ENCODE assay signal across 13 mouse cellular contexts in genomic region chr9:116220616-116221015, GRCm38 (mm10).
"Had no signal": no experiment of that assay in that cellular context is flagged by ENCODE, and none has a peak within 500 bp of the region (broad histone marks: within the 10 kb centered on the region; RNA-seq: fewer than 3 reads in every experiment).

No protein-coding gene starts in this region.

- H3K27me3 ChIP-seq: intestine, embryonic 15.5 days; liver, embryonic 13.5 days; lung, embryonic 15.5 days; midbrain, embryonic 15.5 days; neural tube, embryonic 12.5 days had no signal

- H3K9me3 ChIP-seq: intestine, embryonic 15.5 days; liver, embryonic 13.5 days; lung, embryonic 15.5 days; megakaryocyte, embryonic 14.5 days; midbrain, embryonic 15.5 days; neural tube, embryonic 12.5 days had no signal

- H3K4me3 ChIP-seq: intestine, embryonic 15.5 days; liver, embryonic 13.5 days; lung, embryonic 15.5 days; megakaryocyte, embryonic 14.5 days; midbrain, embryonic 15.5 days; neural tube, embryonic 12.5 days had no signal

- H3K4me2 ChIP-seq: intestine, embryonic 15.5 days; liver, embryonic 13.5 days; lung, embryonic 15.5 days; midbrain, embryonic 11.5 days; midbrain, embryonic 15.5 days; neural tube, embryonic 12.5 days had no signal

- H3K4me1 ChIP-seq: liver, embryonic 13.5 days; megakaryocyte, embryonic 14.5 days; midbrain, embryonic 15.5 days; neural tube, embryonic 12.5 days had no signal

- H3K9ac ChIP-seq: intestine, embryonic 15.5 days; liver, embryonic 13.5 days; liver, postnatal 0 days; lung, embryonic 15.5 days; midbrain, embryonic 15.5 days; neural tube, embryonic 12.5 days had no signal

- H3K36me3 ChIP-seq: intestine, embryonic 15.5 days; liver, embryonic 13.5 days; lung, embryonic 15.5 days; midbrain, embryonic 15.5 days; neural tube, embryonic 12.5 days had no signal

- DNase-seq: liver; liver, embryonic 13.5 days; liver, postnatal 0 days; lung, postnatal 14 days; thymus, adult 18-20 months; thymus, postnatal 25 days had no signal

- ATAC-seq: intestine, embryonic 15.5 days; liver, postnatal 0 days; midbrain, embryonic 15.5 days had no signal

- H3K27ac ChIP-seq: intestine, embryonic 15.5 days; liver, embryonic 13.5 days; macrophage; midbrain, embryonic 15.5 days; neural tube, embryonic 12.5 days had no signal
